Mouse (Mus musculus) megakaryocyte, embryonic 14.5 days (primary cell): Measurements from ENCODE around the gene Cyth3. TPM values are rescaled to one million over a fixed set of nuclear protein-coding genes. Genes with fewer than 3 reads are reported as not detected.

ENCODE experiments used
- H3K27me3 ChIP-seq: replicated peaks from 2 replicates; pipeline ENCODE3; 2012; ENCODE audit warnings: inconsistent platforms
- H3K36me3 ChIP-seq: replicated peaks from 2 replicates; pipeline ENCODE3; 2012; ENCODE audit warnings: low read length, inconsistent platforms, mixed read lengths
- H3K4me1 ChIP-seq: 2 replicates; pipeline ENCODE4 v1.6.1; 2012; ENCODE audit warnings: inconsistent platforms
- H3K4me3 ChIP-seq: replicated peaks from 2 replicates; pipeline ENCODE3; 2012; ENCODE audit warnings: moderate library complexity, mild to moderate bottlenecking, inconsistent platforms
- H3K9me3 ChIP-seq: 2 replicates; pipeline ENCODE4 v1.6.1; 2012; ENCODE audit warnings: inconsistent platforms
- FLI1 ChIP-seq: IDR thresholded peaks from 2 replicates; pipeline ENCODE4 v1.6.1; 2012; ENCODE audit warnings: low read length, inconsistent platforms, mixed read lengths
- GATA1 ChIP-seq: IDR thresholded peaks from 3 replicates; pipeline ENCODE4 v1.6.1; 2012; ENCODE audit warnings: mixed read lengths, low read length, inconsistent platforms, borderline replicate concordance
- polyA plus RNA-seq: library from polyadenylated mRNA; stranded (reverse); fragments of >175 nt; gene quantifications from 2 replicates; pipeline ENCODE4 v1.2.3, GENCODE M21; 2012; ENCODE audit warnings: low replicate concordance; ENCODE audit not compliant: insufficient read depth

Cyth3 gene
- polyA plus RNA-seq, 1 experiment: 4.7 TPM

- no peaks in the 10 kb centered on the region for H3K9me3 ChIP-seq
- H3K36me3 ChIP-seq: peaks cover 6% of the 10 kb centered on the region
- H3K4me3 ChIP-seq: no peak overlapping the region
- peaks cover 2% of the 10 kb centered on the region for H3K27me3 ChIP-seq
- H3K4me1 ChIP-seq: peaks cover 52% of the 10 kb centered on the region
- TF ChIP-seq GATA1 (no peak), FLI1 (no peak)
These were observed 2.2 kb downstream of the Cyth3 start for GRCm38 (mm10) chr5:143624449-143624848.

DNA sequence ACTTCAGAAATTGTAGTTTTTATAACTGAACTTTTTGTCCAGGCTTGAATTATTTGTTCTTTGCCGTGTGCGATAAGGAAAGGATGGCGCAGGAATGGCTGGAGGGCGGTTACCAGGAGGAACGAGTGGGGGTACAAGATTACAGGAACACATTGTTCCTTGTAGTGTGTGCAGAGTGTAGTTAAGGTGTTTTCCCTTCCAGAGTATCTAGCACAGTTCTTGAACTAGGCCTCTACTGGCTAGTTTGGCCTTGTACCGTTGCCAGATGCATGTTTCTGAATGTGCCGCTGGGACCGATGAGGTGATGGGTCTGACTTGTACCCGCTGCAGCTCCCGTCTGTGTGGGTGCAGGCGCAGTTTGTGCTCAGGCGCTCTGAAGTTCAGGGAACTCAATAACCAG lies 3.2 kb downstream of the Cyth3 start:
- H3K4me1 ChIP-seq: peaks cover 57% of the 10 kb centered on the region
- no peak overlapping the region for H3K4me3 ChIP-seq

GRCm38 (mm10) chr5:143625940-143626588 lies 3.8 kb downstream of the Cyth3 start:
- H3K4me3 ChIP-seq: no peak overlapping the region
- peaks cover 16% of the 10 kb centered on the region for H3K36me3 ChIP-seq
- H3K4me1 ChIP-seq: peaks cover 62% of the 10 kb centered on the region
- no peak for TF ChIP-seq GATA1
- TF ChIP-seq FLI1: no peak
- no peaks in the 10 kb centered on the region for H3K27me3 ChIP-seq
- H3K9me3 ChIP-seq: peaks cover 6% of the 10 kb centered on the region; the same call in 1 of the 2 replicates

More for the DNA sequence above, 3.2 kb downstream of the Cyth3 start:
- Histone ChIP-seq H3K9me3 (peaks cover 4% of the 10 kb centered on the region; the same call in 1 of the 2 replicates), H3K27me3 (peaks cover 2% of the 10 kb centered on the region), H3K36me3 (peaks cover 14% of the 10 kb centered on the region)
- no peak for TF ChIP-seq FLI1

DNA sequence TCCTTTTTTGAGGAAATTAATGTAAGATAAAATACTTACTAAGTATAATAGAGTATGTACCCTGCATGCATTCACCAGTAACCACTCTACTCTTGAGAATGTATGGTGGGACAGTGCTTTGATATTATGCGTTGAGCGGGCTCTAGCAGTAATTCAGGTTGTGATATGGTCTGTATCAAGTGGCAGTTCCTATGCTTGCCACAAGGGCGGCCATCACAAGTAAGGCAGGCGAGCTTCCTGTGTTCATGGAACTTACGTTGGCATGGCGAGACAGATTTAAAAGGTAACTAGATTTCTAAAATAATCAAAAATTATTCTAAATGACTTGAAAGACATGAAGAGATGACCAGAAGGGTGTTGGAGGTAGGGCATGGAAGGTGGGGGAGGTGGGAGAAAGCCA lies 5.3 kb downstream of the Cyth3 start:
- TF ChIP-seq FLI1 (no peak), GATA1 (no peak)
- H3K4me1 ChIP-seq: peaks cover 70% of the 10 kb centered on the region
- H3K4me3 ChIP-seq: no peak overlapping the region
- H3K9me3 ChIP-seq: peaks cover 6% of the 10 kb centered on the region; the same call in 1 of the 2 replicates
- H3K27me3 ChIP-seq: no peaks in the 10 kb centered on the region
- H3K36me3 ChIP-seq: peaks cover 16% of the 10 kb centered on the region

- Histone ChIP-seq H3K4me1 (peaks cover 72% of the 10 kb centered on the region), H3K27me3 (no peaks in the 10 kb centered on the region), H3K36me3 (peaks cover 16% of the 10 kb centered on the region), H3K9me3 (peaks cover 6% of the 10 kb centered on the region; the same call in 1 of the 2 replicates), H3K4me3 (no peak overlapping the region)
- TF ChIP-seq GATA1 (no peak), FLI1 (no peak)
These were observed 5.7 kb downstream of the Cyth3 start for GRCm38 (mm10) chr5:143627926-143628325.

GRCm38 (mm10) chr5:143629686-143630085 lies 7.4 kb downstream of the Cyth3 start:
- peaks cover 74% of the 10 kb centered on the region for H3K4me1 ChIP-seq

GRCm38 (mm10) chr5:143630214-143630613 lies 8.0 kb downstream of the Cyth3 start:
- Histone ChIP-seq H3K9me3 (peaks cover 6% of the 10 kb centered on the region; the same call in 1 of the 2 replicates), H3K27me3 (no peaks in the 10 kb centered on the region), H3K4me1 (peaks cover 79% of the 10 kb centered on the region), H3K36me3 (peaks cover 16% of the 10 kb centered on the region), H3K4me3 (no peak overlapping the region)
- TF ChIP-seq FLI1: no peak
- TF ChIP-seq GATA1: no peak

More at GRCm38 (mm10) chr5:143629686-143630085, 7.4 kb downstream of the Cyth3 start:
- H3K4me3 ChIP-seq: no peak overlapping the region
- TF ChIP-seq FLI1 (no peak), GATA1 (no peak)
- H3K27me3 ChIP-seq: no peaks in the 10 kb centered on the region
- H3K36me3 ChIP-seq: peaks cover 16% of the 10 kb centered on the region
- H3K9me3 ChIP-seq: peaks cover 6% of the 10 kb centered on the region; the same call in 1 of the 2 replicates

DNA sequence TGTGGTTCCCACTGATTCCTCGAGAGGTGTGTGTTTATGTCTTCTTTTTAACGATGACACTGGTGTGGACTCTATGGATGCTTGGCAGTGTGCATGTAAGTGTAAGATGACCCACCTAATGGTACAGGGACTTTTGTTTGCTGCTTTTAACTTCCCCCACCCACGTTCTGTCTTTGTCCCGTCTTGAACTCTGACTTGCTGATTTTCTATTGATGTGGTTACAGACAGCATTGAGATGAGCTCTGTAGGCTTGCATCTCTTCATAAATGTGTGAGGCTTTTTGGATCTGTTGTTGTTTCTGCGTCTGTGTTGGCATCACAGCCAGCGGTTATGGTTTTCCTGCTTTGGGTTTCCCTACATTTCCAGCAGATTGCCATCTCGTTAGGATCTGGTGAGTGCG lies 8.5 kb downstream of the Cyth3 start:
- TF ChIP-seq GATA1 (no peak), FLI1 (no peak)
- peaks cover 6% of the 10 kb centered on the region; the same call in 1 of the 2 replicates for H3K9me3 ChIP-seq
- peaks cover 16% of the 10 kb centered on the region for H3K36me3 ChIP-seq
- no peaks in the 10 kb centered on the region for H3K27me3 ChIP-seq
- peaks cover 79% of the 10 kb centered on the region for H3K4me1 ChIP-seq
- H3K4me3 ChIP-seq: no peak overlapping the region

- H3K4me1 ChIP-seq: peaks cover 79% of the 10 kb centered on the region
- TF ChIP-seq GATA1: no peak
- H3K9me3 ChIP-seq: peaks cover 6% of the 10 kb centered on the region; the same call in 1 of the 2 replicates
- H3K4me3 ChIP-seq: no peak overlapping the region
- H3K27me3 ChIP-seq: no peaks in the 10 kb centered on the region
- peaks cover 16% of the 10 kb centered on the region for H3K36me3 ChIP-seq
These were observed 9.3 kb downstream of the Cyth3 start for GRCm38 (mm10) chr5:143631559-143631958.

GRCm38 (mm10) chr5:143632674-143633557 lies 10.7 kb downstream of the Cyth3 start:
- Histone ChIP-seq H3K4me1 (peaks cover 79% of the 10 kb centered on the region), H3K4me3 (peak overlapping the region; percentile 77), H3K36me3 (peaks cover 16% of the 10 kb centered on the region)

More at GRCm38 (mm10) chr5:143632674-143633557, 10.7 kb downstream of the Cyth3 start:
- TF ChIP-seq GATA1 (no peak), FLI1 (no peak)
- Histone ChIP-seq H3K27me3 (no peaks in the 10 kb centered on the region), H3K9me3 (peaks cover 6% of the 10 kb centered on the region; the same call in 1 of the 2 replicates)
